Mouse (Mus musculus) stomach, embryonic 15.5 days (tissue): ENCODE measurements around the gene Barhl2. TPM values are rescaled to one million over a fixed set of nuclear protein-coding genes. Genes with fewer than 3 reads are reported as not detected.

ENCODE experiments used
- ATAC-seq: fragments of 200-750 bp; cut with Nextera tagmentation; 2 replicates; pipeline ENCODE4 v1.8.0; 2017; ENCODE audit warnings: low read depth, moderate number of reproducible peaks, moderate TSS enrichment; ENCODE audit not compliant: insufficient read depth, low FRiP score
- H3K27ac ChIP-seq: fragments of 300-500 bp; sonication (generic); 2 replicates; pipeline ENCODE4 v1.5.1; 2015; ENCODE audit warnings: mild to moderate bottlenecking, inconsistent platforms
- H3K27me3 ChIP-seq: fragments of 300-500 bp; sonication (generic); replicated peaks from 2 replicates; pipeline ENCODE4 v1.6.1; 2015; ENCODE audit warnings: inconsistent platforms
- H3K36me3 ChIP-seq: fragments of 300-500 bp; sonication (generic); 2 replicates; pipeline ENCODE4 v1.6.1; 2015; ENCODE audit warnings: inconsistent platforms
- H3K4me1 ChIP-seq: fragments of 300-500 bp; sonication (generic); 2 replicates; pipeline ENCODE4 v1.6.1; 2015; ENCODE audit warnings: inconsistent platforms
- H3K4me2 ChIP-seq: fragments of 300-500 bp; sonication (generic); 2 replicates; pipeline ENCODE4 v1.6.1; 2015; ENCODE audit warnings: mild to moderate bottlenecking, inconsistent platforms
- H3K4me3 ChIP-seq: fragments of 300-500 bp; sonication (generic); replicated peaks from 2 replicates; pipeline ENCODE4 v1.5.1; 2015; ENCODE audit warnings: inconsistent platforms
- H3K9ac ChIP-seq: fragments of 300-500 bp; sonication (generic); 2 replicates; pipeline ENCODE4 v1.6.1; 2015; ENCODE audit warnings: inconsistent platforms
- H3K9me3 ChIP-seq: fragments of 300-500 bp; sonication (generic); 2 replicates; pipeline ENCODE4 v1.6.1; 2016; ENCODE audit warnings: inconsistent platforms
- WGBS: fragments of 180-500 bp; shearing (Covaris S2); methylation state at CpG from one replicate; pipeline ENCODE4 v1.1.7; 2015; 5-methylcytosine and 5-hydroxymethylcytosine counted together
- polyA plus RNA-seq: library from polyadenylated mRNA; unstranded; fragments of >200 nt; fragmentation: Nextera tagmentation; extraction: Ambion mirVana; gene quantifications from 2 replicates; pipeline ENCODE4 v1.2.1, GENCODE M21; 2015

Barhl2 gene
- polyA plus RNA-seq, 1 experiment from 2014 or later = not detected

GRCm38 (mm10) chr5:106453181-106453885 is 4.6 kb downstream of the Barhl2 start:
- no peak for ATAC-seq
- Histone ChIP-seq H3K4me1 (peaks cover 5% of the 10 kb centered on the region), H3K4me3 (no peak overlapping the region), H3K36me3 (no peaks in the 10 kb centered on the region), H3K9me3 (no peaks in the 10 kb centered on the region), H3K27me3 (peaks cover 87% of the 10 kb centered on the region), H3K9ac (no peak overlapping the region), H3K4me2 (peak overlapping the region; percentile 14), H3K27ac (no peak overlapping the region)
- under 1% methylated on average over 39 of the region's 45 CpGs for WGBS

GRCm38 (mm10) chr5:106452686-106453085 is 5.3 kb downstream of the Barhl2 start:
- Histone ChIP-seq H3K4me2 (no peak overlapping the region), H3K27ac (no peak overlapping the region), H3K27me3 (peaks cover 87% of the 10 kb centered on the region), H3K36me3 (no peaks in the 10 kb centered on the region), H3K4me1 (no peaks in the 10 kb centered on the region), H3K9me3 (no peaks in the 10 kb centered on the region), H3K4me3 (no peak overlapping the region), H3K9ac (no peak overlapping the region)
- ATAC-seq = no peak
- 8% methylated on average over 4 of the region's 4 CpGs for WGBS

GRCm38 (mm10) chr5:106451681-106452440 is 6.1 kb downstream of the Barhl2 start:
- no peak for ATAC-seq
- no peak overlapping the region for H3K4me2 ChIP-seq
- H3K27me3 ChIP-seq = peaks cover 87% of the 10 kb centered on the region
- no peaks in the 10 kb centered on the region for H3K4me1 ChIP-seq
- no peak overlapping the region for H3K9ac ChIP-seq
- no peak overlapping the region for H3K4me3 ChIP-seq
- 2% methylated on average over 32 of the region's 32 CpGs for WGBS
- no peaks in the 10 kb centered on the region for H3K36me3 ChIP-seq
- no peak overlapping the region for H3K27ac ChIP-seq
- no peaks in the 10 kb centered on the region for H3K9me3 ChIP-seq

GRCm38 (mm10) chr5:106450426-106451160 is 7.4 kb downstream of the Barhl2 start:
- no peaks in the 10 kb centered on the region for H3K36me3 ChIP-seq
- peaks cover 89% of the 10 kb centered on the region for H3K27me3 ChIP-seq
- 16% methylated on average over 5 of the region's 5 CpGs for WGBS
- H3K27ac ChIP-seq = no peak overlapping the region
- H3K9me3 ChIP-seq = no peaks in the 10 kb centered on the region
- H3K4me3 ChIP-seq = no peak overlapping the region
- no peak overlapping the region for H3K4me2 ChIP-seq
- H3K4me1 ChIP-seq = no peaks in the 10 kb centered on the region
- no peak overlapping the region for H3K9ac ChIP-seq
- ATAC-seq = no peak

GRCm38 (mm10) chr5:106449720-106450425 is 8.1 kb downstream of the Barhl2 start:
- Histone ChIP-seq H3K9me3 (no peaks in the 10 kb centered on the region), H3K4me2 (no peak overlapping the region), H3K27me3 (peaks cover 88% of the 10 kb centered on the region), H3K27ac (no peak overlapping the region), H3K4me1 (no peaks in the 10 kb centered on the region), H3K9ac (no peak overlapping the region), H3K36me3 (no peaks in the 10 kb centered on the region), H3K4me3 (no peak overlapping the region)
- 13% methylated on average over 4 of the region's 4 CpGs for WGBS
- ATAC-seq = no peak

- Histone ChIP-seq H3K27ac (no peak overlapping the region), H3K4me3 (no peak overlapping the region), H3K9me3 (no peaks in the 10 kb centered on the region), H3K4me1 (no peaks in the 10 kb centered on the region), H3K9ac (no peak overlapping the region), H3K36me3 (no peaks in the 10 kb centered on the region), H3K4me2 (no peak overlapping the region), H3K27me3 (peaks cover 79% of the 10 kb centered on the region)
- no peak for ATAC-seq
- under 1% methylated on average over 6 of the region's 6 CpGs for WGBS
These were observed 9.2 kb downstream of the Barhl2 start for GRCm38 (mm10) chr5:106448798-106449125.

GRCm38 (mm10) chr5:106447951-106448797 is 9.8 kb downstream of the Barhl2 start:
- H3K9me3 ChIP-seq = no peaks in the 10 kb centered on the region
- no peak overlapping the region for H3K4me3 ChIP-seq
- no peaks in the 10 kb centered on the region for H3K36me3 ChIP-seq
- no peaks in the 10 kb centered on the region for H3K4me1 ChIP-seq
- no peak overlapping the region for H3K9ac ChIP-seq
- WGBS = 4% methylated on average over 50 of the region's 50 CpGs
- H3K4me2 ChIP-seq = no peak overlapping the region
- no peak overlapping the region for H3K27ac ChIP-seq
- ATAC-seq = no peak
- H3K27me3 ChIP-seq = peaks cover 77% of the 10 kb centered on the region

- Histone ChIP-seq H3K4me1 (no peaks in the 10 kb centered on the region), H3K9ac (no peak overlapping the region), H3K27ac (no peak overlapping the region), H3K27me3 (peaks cover 77% of the 10 kb centered on the region), H3K4me2 (no peak overlapping the region), H3K4me3 (no peak overlapping the region), H3K36me3 (no peaks in the 10 kb centered on the region), H3K9me3 (no peaks in the 10 kb centered on the region)
- WGBS = 41% methylated on average over 14 of the region's 14 CpGs
- no peak for ATAC-seq
These were observed 10.7 kb downstream of the Barhl2 start for GRCm38 (mm10) chr5:106447091-106447820.

GRCm38 (mm10) chr5:106446593-106446992 is 11.4 kb downstream of the Barhl2 start:
- Histone ChIP-seq H3K36me3 (no peaks in the 10 kb centered on the region), H3K4me1 (no peaks in the 10 kb centered on the region), H3K4me2 (no peak overlapping the region), H3K27ac (no peak overlapping the region), H3K4me3 (no peak overlapping the region), H3K27me3 (peaks cover 71% of the 10 kb centered on the region), H3K9me3 (no peaks in the 10 kb centered on the region), H3K9ac (no peak overlapping the region)
- no peak for ATAC-seq
- 3% methylated on average over 8 of the region's 8 CpGs for WGBS

- no peak overlapping the region for H3K9ac ChIP-seq
- no peak for ATAC-seq
- no peak overlapping the region for H3K27ac ChIP-seq
- no peaks in the 10 kb centered on the region for H3K9me3 ChIP-seq
- H3K36me3 ChIP-seq = no peaks in the 10 kb centered on the region
- peaks cover 68% of the 10 kb centered on the region for H3K27me3 ChIP-seq
- 75% methylated on average over 3 of the region's 3 CpGs for WGBS
- H3K4me3 ChIP-seq = no peak overlapping the region
- no peak overlapping the region for H3K4me2 ChIP-seq
- no peaks in the 10 kb centered on the region for H3K4me1 ChIP-seq
These were observed 12.3 kb downstream of the Barhl2 start for GRCm38 (mm10) chr5:106445681-106446080.
